Comparison of ENCODE assay signal across 12 mouse cellular contexts in the genomic region with DNA sequence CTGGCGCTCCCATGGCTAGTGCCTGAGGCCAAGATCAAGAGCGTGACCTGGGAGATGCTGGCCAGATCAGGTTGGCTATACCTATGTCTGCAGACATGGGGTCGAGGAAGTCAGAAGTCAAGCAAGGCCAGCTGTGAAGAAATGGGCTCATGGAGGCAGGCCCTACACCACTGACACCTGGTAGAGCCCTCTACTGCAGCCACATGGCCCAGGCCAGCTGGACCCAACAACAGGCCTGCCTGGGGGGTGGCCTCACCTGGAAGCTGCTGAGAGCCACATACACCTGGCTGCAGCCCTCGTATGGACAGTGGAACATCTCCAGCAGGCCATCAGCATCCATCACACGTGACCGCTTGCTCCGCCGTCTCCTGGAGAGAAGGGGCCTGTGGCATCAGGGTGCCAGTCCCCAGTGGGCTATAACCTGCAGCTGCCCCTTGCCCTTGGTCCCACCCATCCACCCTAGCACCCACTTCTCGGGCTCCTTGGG.
DNase-seq lines count a peak whose midpoint lies in the region; ATAC-seq lines count a peak whose summit lies in the region.
"Had no signal": no experiment of that assay in that cellular context is flagged by ENCODE, and none has a peak within 500 bp of the region (broad histone marks: within the 10 kb centered on the region; RNA-seq: fewer than 3 reads in every experiment).

No protein-coding gene starts in this region.

- DNase-seq in cerebellum, adult 11-12 months, result peak; percentile 68
- peak; percentile 57 for DNase-seq in cerebellum, adult 9-10 months
- DNase-seq in cerebellum, postnatal 14 days, result no peak
- DNase-seq in right cerebral cortex, postnatal 10 days (ENCODE audit: low spot score in 2 of 2), result peak; percentile 29 to 54
- no peak for DNase-seq in right cerebral cortex, postnatal 36 days (ENCODE audit: low spot score in 2 of 2)
- DNase-seq: adrenal gland, adult 2 months; B cell, adult 2 months; embryo, embryonic 11 days had no signal

- ATAC-seq in cerebellum, adult (ENCODE audit: insufficient number of reproducible peaks, low FRiP score, low TSS enrichment), result no peak
- ATAC-seq: CD4-positive, CD25-positive, alpha-beta regulatory T cell, adult 4 months; forebrain, embryonic 14.5 days; forebrain, embryonic 16.5 days had no signal

Comparison
In these comparisons a context has a peak if more than half of its experiments do, and no peak if none do; other contexts are left out.
1. DNase-seq: peak in cerebellum, adult 11-12 months (single experiment), cerebellum, adult 9-10 months (single experiment) and right cerebral cortex, postnatal 10 days (2 of 2); none in cerebellum, postnatal 14 days (0 of 2) and right cerebral cortex, postnatal 36 days (0 of 2).